Mouse (Mus musculus) bone marrow, adult 2 months (tissue): ENCODE data around the gene Tmem147.
"Not testable (repeated sequence)": the region's sequence is repeated elsewhere in the genome, so short reads cannot be mapped to it uniquely, and the experiment has no call there.

Experiments
- CTCF ChIP-seq: fragments of 200-500 bp; IDR thresholded peaks from 2 replicates; pipeline ENCODE4 v1.5.1; 2011; ENCODE audit warnings: low read length, control low read depth; ENCODE audit not compliant: control insufficient read depth, insufficient read depth
- POLR2A ChIP-seq: fragments of 200-500 bp; IDR thresholded peaks from 2 replicates; pipeline ENCODE4 v1.6.1; 2011; ENCODE audit warnings: low read depth, mild to moderate bottlenecking, control low read depth, low read length, borderline replicate concordance; ENCODE audit not compliant: control insufficient read depth

DNA sequence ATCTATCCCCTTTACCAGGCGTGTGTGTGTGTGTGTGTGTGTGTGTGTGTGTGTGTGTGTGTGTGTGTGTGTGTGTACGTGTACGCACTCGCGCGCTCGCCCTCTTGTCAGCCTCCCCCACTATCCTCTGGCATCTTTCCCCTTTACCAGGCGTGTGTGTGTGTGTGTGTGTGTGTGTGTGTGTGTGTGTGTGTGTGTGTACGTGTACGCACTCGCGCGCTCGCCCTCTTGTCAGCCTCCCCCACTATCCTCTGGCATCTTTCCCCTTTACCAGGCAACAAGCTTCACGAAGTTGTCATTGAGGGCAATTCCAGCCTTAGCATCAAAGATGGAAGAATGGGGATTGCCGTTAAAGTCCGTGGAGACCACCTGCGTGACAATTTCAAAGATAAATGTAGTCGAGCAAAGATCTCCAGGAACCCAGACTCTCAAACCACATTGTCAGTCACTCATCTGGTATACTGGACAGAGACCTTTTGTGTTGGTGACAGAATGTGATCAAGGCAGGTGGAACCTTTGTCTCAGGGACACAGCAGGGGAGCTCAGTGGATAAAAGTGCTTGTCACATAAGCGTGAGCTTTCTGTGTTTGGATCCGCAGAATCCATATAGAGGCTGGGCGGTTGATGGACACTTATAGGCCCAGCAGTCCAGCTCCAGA lies 853 bp upstream of the Tmem147 start:
- not testable (repeated sequence) for TF ChIP-seq CTCF, POLR2A
